Mouse (Mus musculus): ENCODE data around the gene Stard13. TPM values are rescaled to one million over a fixed set of nuclear protein-coding genes. Genes with fewer than 3 reads are reported as not detected.

Stard13 gene
- polyA plus RNA-seq (2017; shearing (Covaris generic)), result not detected

DNA sequence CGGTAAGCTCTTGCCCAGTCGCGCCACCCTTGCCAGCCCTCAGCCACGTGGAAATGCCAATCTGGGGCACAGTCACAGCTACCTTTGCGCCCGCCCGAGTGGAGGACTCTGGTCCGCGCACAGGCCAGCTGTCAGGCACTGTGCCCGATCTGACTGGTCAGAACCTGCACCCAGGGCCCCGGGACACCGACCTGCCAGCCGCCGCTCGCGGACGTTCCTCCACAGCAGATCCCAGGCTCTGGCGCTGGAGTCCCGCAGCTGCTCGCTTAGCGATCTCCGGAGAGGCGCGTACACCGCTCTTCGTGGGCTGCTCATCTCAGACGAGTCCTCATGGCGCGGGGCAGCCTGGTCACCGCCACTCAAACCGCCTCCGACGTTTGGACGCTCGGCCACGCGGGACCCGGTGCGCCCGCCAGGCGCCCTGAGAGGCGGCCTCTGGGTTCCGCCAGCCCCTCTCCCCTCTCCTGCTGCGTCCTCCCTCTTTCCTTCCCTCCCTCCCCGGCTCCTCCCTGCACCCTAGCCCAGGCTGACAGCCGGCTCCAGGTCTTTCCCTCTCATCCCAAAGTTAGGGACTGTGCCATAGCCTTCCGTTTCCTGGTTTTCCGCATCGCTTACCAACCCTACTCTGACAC lies at the start of gene Stard13:
TSS of gene Stard13 (minus strand) at position 437 of the 632 bp plus-strand sequence.
- ATAC-seq, result no peak

DNA sequence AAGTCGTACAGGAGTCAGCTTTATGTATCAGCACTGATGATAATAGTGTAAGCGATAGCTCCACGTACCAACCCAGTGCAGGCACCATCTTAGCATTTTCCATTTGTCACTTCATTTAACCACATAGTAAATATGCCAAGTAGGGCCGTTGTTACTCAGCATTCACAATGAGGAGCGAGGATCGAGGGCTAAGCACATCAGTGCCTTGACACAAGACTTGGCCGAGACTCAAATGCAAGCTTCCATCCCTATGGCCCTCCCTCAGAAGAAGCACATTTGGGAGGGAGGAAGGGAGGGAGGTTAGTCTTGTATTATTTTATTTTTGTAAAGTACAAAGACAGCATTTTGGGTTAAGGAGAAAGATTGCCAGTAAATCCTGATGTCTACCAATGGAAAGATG lies 45.9 kb upstream of the Stard13 start:
- no peak for ATAC-seq

GRCm38 (mm10) chr5:151277927-151278326 lies 44.3 kb upstream of the Stard13 start:
- no peak for ATAC-seq

GRCm38 (mm10) chr5:151275986-151276385 lies 42.4 kb upstream of the Stard13 start:
- ATAC-seq, result no peak

DNA sequence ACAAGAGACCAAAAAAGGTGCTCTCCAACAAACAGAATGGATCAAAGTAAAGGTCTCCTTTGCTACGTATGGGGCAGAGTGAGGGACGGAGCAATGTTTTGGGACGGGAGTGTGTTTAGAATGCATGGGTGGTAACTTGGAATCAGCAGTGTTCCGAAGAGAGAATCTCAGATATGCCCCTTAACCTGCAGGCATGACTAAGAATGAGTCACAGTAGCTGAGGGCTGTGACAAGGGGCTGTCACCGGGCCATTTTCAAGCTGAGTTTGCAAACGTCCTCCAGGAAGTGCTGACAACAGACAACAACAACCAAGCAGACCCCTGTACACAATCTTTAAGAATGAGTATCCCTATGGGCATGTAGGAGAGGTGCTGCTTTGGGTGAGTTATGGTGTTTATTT lies 40.6 kb upstream of the Stard13 start:
- ATAC-seq, result no peak

DNA sequence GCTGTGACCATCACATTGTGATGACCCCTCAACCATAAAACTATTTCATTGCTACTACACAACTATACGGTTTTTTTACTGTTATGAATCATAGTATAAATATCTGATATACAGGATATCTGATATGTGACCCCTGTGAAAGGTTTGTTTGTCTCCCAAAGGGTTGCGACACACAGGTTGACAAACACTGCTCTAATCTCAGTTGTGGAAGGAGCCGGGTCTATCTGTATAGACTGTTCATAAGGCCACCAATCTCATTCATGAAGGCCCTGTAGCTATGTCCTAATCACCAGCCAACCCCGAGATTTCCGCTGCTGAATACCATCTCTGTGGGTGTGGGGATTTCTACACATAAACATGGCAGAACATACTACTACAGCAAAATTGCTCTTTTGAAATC lies 37.2 kb upstream of the Stard13 start:
- ATAC-seq, result no peak

GRCm38 (mm10) chr5:151266896-151267634 lies 33.4 kb upstream of the Stard13 start:
- no peak for ATAC-seq

DNA sequence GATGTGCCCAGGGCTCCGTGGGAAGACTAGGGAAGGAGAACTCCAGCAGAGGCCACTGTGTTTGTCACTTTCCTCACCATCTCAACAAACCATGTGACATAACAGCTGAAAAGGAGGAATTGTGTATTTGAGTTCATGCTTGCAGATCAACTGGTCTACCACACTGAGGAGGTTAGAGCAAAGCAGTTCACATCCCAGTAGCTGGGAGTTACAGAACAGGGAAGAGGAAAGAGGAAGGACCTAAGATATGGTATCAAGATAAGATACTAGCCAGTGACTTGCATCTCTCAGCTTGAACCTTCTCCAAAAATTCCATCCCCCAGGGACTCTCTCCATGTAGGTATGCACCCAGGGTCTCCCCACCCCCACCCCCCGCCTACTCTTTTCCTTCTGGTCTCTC lies 27.9 kb upstream of the Stard13 start:
- ATAC-seq, result no peak

GRCm38 (mm10) chr5:151252213-151252612 lies 18.6 kb upstream of the Stard13 start:
- ATAC-seq, result peak; percentile 60

- ATAC-seq, result no peak
These were observed 18.0 kb upstream of the Stard13 start for GRCm38 (mm10) chr5:151251656-151252055.

DNA sequence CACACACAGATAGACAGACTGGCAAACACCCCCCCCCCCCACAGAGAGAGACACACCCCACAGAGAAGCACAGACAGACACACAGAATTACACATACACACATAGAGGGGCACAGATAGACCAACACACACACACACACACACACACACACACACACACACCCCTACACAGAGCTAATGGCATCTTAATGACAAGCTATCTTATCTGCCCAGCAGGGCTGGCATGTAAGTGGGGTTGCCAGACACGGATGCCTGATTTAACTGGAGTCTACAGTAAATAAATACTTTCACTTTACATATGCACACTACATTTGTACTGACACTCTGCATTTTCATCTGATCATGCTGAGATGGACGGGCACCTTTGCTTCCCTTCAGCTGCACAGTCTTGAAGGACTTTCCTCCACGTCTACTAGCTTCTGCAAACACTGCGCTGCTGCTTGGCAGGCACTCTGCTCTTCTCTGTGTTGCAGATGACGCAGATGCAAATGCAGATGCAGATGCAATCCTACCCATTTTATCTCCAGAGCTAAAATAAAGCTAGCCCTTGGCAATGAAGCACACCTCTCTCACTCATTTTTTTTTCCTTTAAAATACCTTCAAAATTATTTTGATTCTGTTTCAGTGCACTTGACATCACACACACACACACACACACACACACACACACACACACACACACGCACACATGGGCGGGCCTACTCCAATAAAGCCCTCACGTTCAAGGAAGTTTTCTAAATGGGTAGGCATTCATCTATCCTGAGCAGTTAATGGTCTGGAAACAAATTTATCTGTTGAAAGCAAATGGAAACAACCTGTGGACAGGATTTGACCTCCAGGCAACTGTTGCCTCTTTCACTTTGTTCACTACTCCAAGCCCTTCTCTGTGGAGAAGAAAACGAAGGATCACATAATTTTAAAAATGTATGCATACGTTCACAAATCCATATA lies 15.3 kb upstream of the Stard13 start:
- no peak for ATAC-seq

GRCm38 (mm10) chr5:151248084-151248483 lies 14.4 kb upstream of the Stard13 start:
- ATAC-seq, result no peak

DNA sequence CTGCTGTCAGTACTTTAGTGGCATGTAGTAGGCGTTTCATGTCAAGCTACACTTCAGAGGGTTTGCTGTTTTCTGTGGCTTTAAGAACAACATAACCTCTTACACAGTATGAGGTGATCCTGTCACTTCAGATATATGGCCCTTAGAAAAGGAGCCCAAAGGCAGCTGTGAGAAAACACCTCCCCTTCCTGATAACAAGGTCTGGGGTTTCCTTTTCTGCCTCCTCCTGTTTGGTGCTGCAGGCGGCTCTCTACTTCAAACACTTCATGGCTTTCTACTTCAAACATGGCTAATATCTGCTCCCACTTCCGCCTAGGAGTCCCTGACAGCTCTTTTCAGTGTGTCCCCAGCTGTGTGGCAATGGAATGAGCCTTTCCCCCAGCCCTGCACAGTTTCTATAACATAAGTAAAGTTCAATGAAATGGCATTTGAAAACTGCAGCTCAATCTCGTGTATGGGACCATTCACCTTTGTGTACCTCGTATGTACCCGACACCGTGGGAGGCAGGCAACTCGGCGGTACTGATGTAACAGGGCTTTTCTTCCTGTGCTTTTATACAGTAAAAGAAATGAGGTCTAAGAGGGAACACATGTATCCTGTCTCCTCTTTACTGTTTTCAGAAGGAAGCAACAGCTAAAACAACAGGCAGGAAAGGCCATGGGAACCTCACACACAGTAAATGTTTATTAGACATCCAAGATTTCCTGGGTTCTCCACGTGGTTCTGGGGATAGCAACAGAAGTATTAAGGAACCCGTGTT lies 13.7 kb upstream of the Stard13 start:
- peak; percentile 64 for ATAC-seq

DNA sequence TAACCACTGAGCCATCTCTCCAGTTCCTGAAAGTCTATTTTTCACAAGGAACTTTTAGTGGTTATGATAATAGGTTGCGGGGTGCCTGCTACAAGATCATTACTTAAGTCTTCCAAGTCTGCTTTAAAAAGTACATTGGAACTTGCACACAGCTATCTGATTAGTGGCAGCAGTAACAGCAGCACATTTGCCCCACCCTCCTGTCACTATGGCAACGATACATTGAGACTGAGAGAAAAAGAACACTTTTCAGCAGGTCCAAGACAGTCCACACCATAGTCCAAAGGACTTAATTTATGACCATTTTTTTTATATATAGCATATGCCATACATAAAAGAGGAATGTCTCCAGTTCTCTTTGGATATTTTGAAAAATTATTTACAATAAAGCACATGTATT lies 12.7 kb upstream of the Stard13 start:
- no peak for ATAC-seq

DNA sequence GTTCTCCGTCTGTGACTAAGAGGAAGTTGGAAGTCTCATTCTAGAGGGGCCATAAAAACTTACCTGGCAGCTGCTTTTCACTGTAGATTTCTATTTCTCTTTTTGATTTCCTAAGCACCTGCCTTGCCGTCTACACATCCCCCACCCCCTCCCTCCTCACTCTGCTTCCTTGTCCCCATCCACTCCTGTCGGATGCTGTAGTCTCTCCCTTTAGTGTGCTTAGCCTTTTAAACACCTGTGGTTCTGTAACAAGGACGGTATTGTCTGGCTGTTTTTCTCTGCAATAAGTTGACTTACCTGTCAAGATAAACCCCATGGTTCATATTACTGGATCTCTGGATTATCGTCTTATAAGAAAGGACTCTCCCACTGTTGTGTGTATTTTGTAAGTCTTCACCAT lies 11.9 kb upstream of the Stard13 start:
- ATAC-seq, result no peak

- no peak for ATAC-seq
These were observed 5.1 kb upstream of the Stard13 start for GRCm38 (mm10) chr5:151238730-151239129.

- no peak for ATAC-seq
These were observed 2.8 kb upstream of the Stard13 start for GRCm38 (mm10) chr5:151236411-151236810.

GRCm38 (mm10) chr5:151232576-151233299 lies 898 bp downstream of the Stard13 start:
- ATAC-seq, result no peak

DNA sequence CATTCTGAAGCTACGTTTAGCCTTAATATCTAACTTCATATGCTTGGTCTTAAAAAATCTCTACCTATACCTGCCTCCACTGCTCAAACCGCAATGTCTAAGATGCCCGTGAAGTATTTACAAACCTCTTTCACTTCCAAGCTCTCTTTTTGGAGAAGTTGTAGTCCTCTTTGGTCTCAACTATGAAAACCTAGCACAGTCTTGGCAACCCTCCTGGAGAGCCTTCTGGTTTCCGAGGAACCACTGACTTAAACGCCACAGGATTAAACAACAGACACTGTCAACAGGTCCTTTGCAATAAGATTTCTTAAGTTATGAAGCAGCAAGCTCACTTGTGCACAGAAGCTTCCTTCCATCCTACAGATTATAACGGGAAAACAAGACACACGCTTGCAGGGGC lies 1.8 kb downstream of the Stard13 start:
- no peak for ATAC-seq

DNA sequence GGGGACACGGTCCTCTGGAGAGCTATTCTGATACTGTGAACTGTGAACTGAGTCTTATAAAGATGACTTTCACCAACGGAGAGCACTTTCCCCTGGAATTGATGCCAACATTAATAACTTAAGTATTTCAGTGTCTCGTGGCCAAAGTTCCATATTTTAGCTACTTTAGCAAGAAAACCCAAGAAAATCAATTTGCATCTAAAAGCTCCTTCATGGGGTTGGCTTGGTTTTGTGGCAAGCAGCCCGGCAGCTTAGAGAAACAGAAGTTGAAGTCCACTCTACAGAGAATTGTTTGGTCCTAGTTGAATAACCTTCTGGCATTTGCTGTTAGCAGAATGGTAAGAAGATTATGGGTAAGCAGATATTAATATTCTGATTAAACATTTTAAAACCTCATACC lies 2.2 kb downstream of the Stard13 start:
- no peak for ATAC-seq

DNA sequence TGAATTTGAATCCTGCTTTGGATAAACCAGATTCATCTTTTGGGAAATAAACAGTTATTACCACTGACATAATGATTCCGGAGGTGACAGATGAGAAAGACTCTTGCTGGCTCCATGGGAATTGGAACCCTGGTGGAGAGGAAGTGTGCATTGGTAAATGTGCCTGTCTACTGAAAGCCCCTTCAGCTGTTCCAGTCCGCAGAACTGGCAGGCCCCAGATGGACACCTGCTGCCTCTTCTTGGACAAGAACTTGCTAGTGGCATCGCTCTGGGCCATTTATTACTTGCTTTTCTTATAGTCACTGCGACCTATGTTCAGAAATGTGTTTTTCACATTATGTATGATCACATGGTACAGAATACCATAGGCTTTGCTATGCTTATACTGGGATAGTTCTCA lies 3.2 kb downstream of the Stard13 start:
- ATAC-seq, result no peak

Data from activated CD4-positive, CD25-positive, alpha-beta regulatory T cell, adult 4 months (primary cell).